Mouse (Mus musculus) skeletal muscle tissue, adult 2 months (tissue): ENCODE results near the gene Etv6.

Source experiments
- DNase-seq: peaks from one replicate; pipeline ENCODE4 v3.0.0-alpha.2; 2012; ENCODE audit warnings: low read depth, low spot score

Etv6 gene

GRCm38 (mm10) chr6:134251364-134251763 is 215.9 kb downstream of the Etv6 start:
- DNase-seq = no peak

- no peak for DNase-seq
Observed at GRCm38 (mm10) chr6:134252081-134252755, 216.7 kb downstream of the Etv6 start.

GRCm38 (mm10) chr6:134256369-134256768 is 220.9 kb downstream of the Etv6 start:
- no peak for DNase-seq

GRCm38 (mm10) chr6:134259913-134260312 is 224.4 kb downstream of the Etv6 start:
- no peak for DNase-seq

GRCm38 (mm10) chr6:134261904-134262303 is 226.4 kb downstream of the Etv6 start:
- no peak for DNase-seq

- DNase-seq = no peak
Observed at GRCm38 (mm10) chr6:134262383-134262782, 226.9 kb downstream of the Etv6 start.

- DNase-seq = no peak
Observed at GRCm38 (mm10) chr6:134262911-134263607, 227.6 kb downstream of the Etv6 start.

- DNase-seq = no peak
Observed at GRCm38 (mm10) chr6:134273884-134274283, 238.4 kb downstream of the Etv6 start.

GRCm38 (mm10) chr6:134276954-134277353 is 241.5 kb downstream of the Etv6 start:
- DNase-seq = no peak

- DNase-seq = no peak
Observed at GRCm38 (mm10) chr6:134282095-134282494, 246.6 kb downstream of the Etv6 start.

GRCm38 (mm10) chr6:134291823-134292222 is 256.3 kb downstream of the Etv6 start:
- no peak for DNase-seq

- no peak for DNase-seq
Observed at GRCm38 (mm10) chr6:134292404-134292803, 256.9 kb downstream of the Etv6 start.

- no peak for DNase-seq
Observed at GRCm38 (mm10) chr6:134293615-134294508, 258.4 kb downstream of the Etv6 start.

- no peak for DNase-seq
Observed at GRCm38 (mm10) chr6:134297884-134298619, 262.6 kb downstream of the Etv6 start.

- no peak for DNase-seq
Observed at GRCm38 (mm10) chr6:134301951-134302350, 266.5 kb downstream of the Etv6 start.

- DNase-seq = no peak
Observed at GRCm38 (mm10) chr6:134311346-134311745, 275.8 kb downstream of the Etv6 start.

GRCm38 (mm10) chr6:134312571-134312970 is 277.1 kb downstream of the Etv6 start:
- no peak for DNase-seq

- DNase-seq = no peak
Observed at GRCm38 (mm10) chr6:134317371-134317770, 281.9 kb downstream of the Etv6 start.
